In genomic region chr3:146684811-146685675, GRCm38 (mm10) we compare ENCODE assay signal across 7 mouse cellular contexts. TPM values are rescaled to one million over a fixed set of nuclear protein-coding genes. Genes with fewer than 3 reads are reported as not detected.
DNase-seq lines count a peak whose midpoint lies in the region; ATAC-seq and TF ChIP-seq lines count a peak whose summit lies in the region.

TSS of gene Samd13 (minus strand) at chr3:146685592.

- no peak within 1 kb of the TSS for H3K27ac ChIP-seq in embryonic facial prominence, embryonic 12.5 days
- H3K27ac ChIP-seq in heart, adult 2 months = peak within 1 kb of the TSS; percentile 75
- no peak within 1 kb of the TSS for H3K27ac ChIP-seq in liver, adult 2 months (replicated peaks; ENCODE audit: insufficient read depth, low read depth, low read length)
- H3K27ac ChIP-seq in midbrain, embryonic 16.5 days (ENCODE audit: low read length) = no peak within 1 kb of the TSS
- H3K27ac ChIP-seq in stomach, embryonic 15.5 days = no peak within 1 kb of the TSS

- ATAC-seq in embryonic facial prominence, embryonic 12.5 days (ENCODE audit: insufficient number of reproducible peaks, insufficient read depth, low FRiP score, low TSS enrichment) = peak; percentile 87
- peak; percentile 94 for ATAC-seq in midbrain, embryonic 16.5 days
- ATAC-seq in stomach, embryonic 15.5 days (ENCODE audit: insufficient read depth, low FRiP score, low read depth) = peak; percentile 85

- peak within 1 kb of the TSS; percentile 87 for H3K4me2 ChIP-seq in embryonic facial prominence, embryonic 12.5 days (replicated peaks)
- H3K4me2 ChIP-seq in midbrain, embryonic 16.5 days (ENCODE audit: low read length) = peak within 1 kb of the TSS; percentile 95
- H3K4me2 ChIP-seq in stomach, embryonic 15.5 days = peak within 1 kb of the TSS; percentile 93

- intact Hi-C loops in heart, adult 2 months (cut with DNase I) = loop anchor here (5.0 kb wide), 2 partner anchors 47 to 82 kb away; no protein-coding TSS in a partner anchor

- TF ChIP-seq EP300 in heart, adult 2 months (IDR thresholded peaks at IDR 0.05; ENCODE audit: insufficient read depth, low read depth, low read length) = no peak

- H3K79me2 ChIP-seq in heart, adult 2 months (replicated peaks; ENCODE audit: control insufficient read depth, insufficient read depth, low read length) = no peaks in the 10 kb centered on the region
- H3K79me2 ChIP-seq in liver, adult 2 months (ENCODE audit: control insufficient read depth, insufficient read depth, low read length) = no peaks in the 10 kb centered on the region

- no peaks in the 10 kb centered on the region for H3K9me3 ChIP-seq in embryonic facial prominence, embryonic 12.5 days
- no peaks in the 10 kb centered on the region for H3K9me3 ChIP-seq in midbrain, embryonic 16.5 days (replicated peaks; ENCODE audit: control insufficient read depth, low read length, poor library complexity, severe bottlenecking)
- H3K9me3 ChIP-seq in stomach, embryonic 15.5 days = no peaks in the 10 kb centered on the region

- peak within 1 kb of the TSS; percentile 56 for H3K4me3 ChIP-seq in embryonic facial prominence, embryonic 12.5 days
- peak within 1 kb of the TSS; percentile 64 for H3K4me3 ChIP-seq in heart, adult 2 months
- peak within 1 kb of the TSS; percentile 71 for H3K4me3 ChIP-seq in liver, adult 2 months (ENCODE audit: insufficient read depth, low read depth, low read length)
- peak within 1 kb of the TSS; percentile 56 for H3K4me3 ChIP-seq in midbrain, embryonic 16.5 days (ENCODE audit: low read depth, low read length)
- peak within 1 kb of the TSS; percentile 48 for H3K4me3 ChIP-seq in stomach, embryonic 15.5 days (replicated peaks)

- peaks cover 9% of the 10 kb centered on the region; the same call in 1 of the 2 replicates for H3K4me1 ChIP-seq in embryonic facial prominence, embryonic 12.5 days
- peaks cover 1% of the 10 kb centered on the region for H3K4me1 ChIP-seq in heart, adult 2 months (ENCODE audit: control insufficient read depth, insufficient read depth, low read length)
- peaks cover 9% of the 10 kb centered on the region for H3K4me1 ChIP-seq in liver, adult 2 months (ENCODE audit: control insufficient read depth, insufficient read depth, low read length)
- H3K4me1 ChIP-seq in midbrain, embryonic 16.5 days (ENCODE audit: control insufficient read depth, insufficient read depth, low read length) = peaks cover 15% of the 10 kb centered on the region
- 0 out of 2 replicates have a peak, but pooled peaks cover 5% of the 10 kb centered on the region for H3K4me1 ChIP-seq in stomach, embryonic 15.5 days

- DNase-seq in adrenal gland, postnatal 25 days = peak; percentile 58
- peak; percentile 74 to 80 for DNase-seq in heart, adult 2 months
- peak; percentile 5 for DNase-seq in kidney, adult 11 months
- no peak for DNase-seq in liver, adult 2 months (ENCODE audit: extremely low read depth, low read depth, low spot score)

- H3K36me3 ChIP-seq in embryonic facial prominence, embryonic 12.5 days = no peaks in the 10 kb centered on the region
- no peaks in the 10 kb centered on the region for H3K36me3 ChIP-seq in heart, adult 2 months (ENCODE audit: control insufficient read depth, insufficient read depth, low read length)
- no peaks in the 10 kb centered on the region for H3K36me3 ChIP-seq in liver, adult 2 months (ENCODE audit: control insufficient read depth, insufficient read depth, low read length)
- H3K36me3 ChIP-seq in midbrain, embryonic 16.5 days (ENCODE audit: control insufficient read depth, insufficient read depth, low read length) = no peaks in the 10 kb centered on the region
- no peaks in the 10 kb centered on the region for H3K36me3 ChIP-seq in stomach, embryonic 15.5 days

- H3K9ac ChIP-seq in embryonic facial prominence, embryonic 12.5 days = peak within 1 kb of the TSS; percentile 61
- peak within 1 kb of the TSS; percentile 78 for H3K9ac ChIP-seq in heart, adult 2 months (ENCODE audit: low read depth, low read length)
- H3K9ac ChIP-seq in liver, adult 2 months (ENCODE audit: low read depth, low read length) = peak within 1 kb of the TSS; percentile 45
- H3K9ac ChIP-seq in midbrain, embryonic 16.5 days (ENCODE audit: low read depth, low read length) = peak within 1 kb of the TSS; percentile 62
- peak within 1 kb of the TSS; percentile 4; the same call in 1 of the 2 replicates for H3K9ac ChIP-seq in stomach, embryonic 15.5 days

- no peaks in the 10 kb centered on the region for H3K27me3 ChIP-seq in embryonic facial prominence, embryonic 12.5 days
- H3K27me3 ChIP-seq in heart, adult 2 months (ENCODE audit: control insufficient read depth, insufficient read depth, low read length) = no peaks in the 10 kb centered on the region; the same call in 1 of the 2 replicates
- H3K27me3 ChIP-seq in liver, adult 2 months (ENCODE audit: control insufficient read depth, insufficient read depth, low read length) = peaks cover 8% of the 10 kb centered on the region
- H3K27me3 ChIP-seq in midbrain, embryonic 16.5 days (ENCODE audit: control insufficient read depth, insufficient read depth, low read depth, low read length) = peaks cover 3% of the 10 kb centered on the region
- no peaks in the 10 kb centered on the region for H3K27me3 ChIP-seq in stomach, embryonic 15.5 days (replicated peaks)

- 2% methylated on average over 50 of the region's 50 CpGs for WGBS in embryonic facial prominence, embryonic 12.5 days
- WGBS in heart, adult 2 months = 2% methylated on average over 50 of the region's 50 CpGs
- WGBS in liver, adult 2 months = 3% methylated on average over 50 of the region's 50 CpGs
- 2% methylated on average over 50 of the region's 50 CpGs for WGBS in midbrain, embryonic 16.5 days
- WGBS in stomach, embryonic 15.5 days = 1% methylated on average over 50 of the region's 50 CpGs

- TF ChIP-seq POLR2A in heart, adult 2 months (IDR thresholded peaks at IDR 0.05; ENCODE audit: insufficient read depth, low read depth, low read length) = no peak
- TF ChIP-seq POLR2A in liver, adult 2 months (IDR thresholded peaks at IDR 0.05; ENCODE audit: extremely low read depth, insufficient read depth, low read length) = no peak

- TF ChIP-seq CTCF in heart, adult 2 months (IDR thresholded peaks at IDR 0.05) = no peak
- no peak for TF ChIP-seq CTCF in liver, adult 2 months (IDR thresholded peaks at IDR 0.05; ENCODE audit: low read depth, low read length)

RNA-seq across cellular contexts. Expression of gene Samd13, which starts in this region (rescaled TPM):
- total RNA-seq in adrenal gland, postnatal 25 days (2021) = 0.82 TPM in 1 of 2 replicates, not detected in the other
- polyA plus RNA-seq in embryonic facial prominence, embryonic 12.5 days (2016; fragmentation: Nextera tagmentation; extraction: Ambion mirVana) = 1.3 and 1.9 TPM in 2 replicates
- total RNA-seq in heart, adult 2 months (2021) = 1 to 10 TPM; 1.9 to 2.1 TPM
- 1.0 and 1.1 TPM in 2 replicates for polyA plus RNA-seq in heart, adult 2 months (2012; rRNA removed)
- not detected in 2 replicates for total RNA-seq in liver, adult 2 months (2014; rRNA removed)
- polyA plus RNA-seq in liver, adult 2 months (2012; rRNA removed) = 0.22 TPM in 1 of 2 replicates, not detected in the other
- 0.41 and 0.59 TPM in 2 replicates for polyA plus RNA-seq in midbrain, embryonic 16.5 days (2015; fragmentation: Nextera tagmentation; extraction: Ambion mirVana)
- polyA plus RNA-seq in stomach, embryonic 15.5 days (2015; fragmentation: Nextera tagmentation; extraction: Ambion mirVana) = 0.67 and 0.86 TPM in 2 replicates

Comparison
In these comparisons a context has a peak if more than half of its experiments do, and no peak if none do; other contexts are left out.
1. Peak in DNase-seq in adrenal gland, postnatal 25 days; RNA of the gene not detected or under 1 TPM.
2. Peak in ATAC-seq, H3K4me3 ChIP-seq, H3K9ac ChIP-seq and H3K4me2 ChIP-seq in midbrain, embryonic 16.5 days; RNA of the gene not detected or under 1 TPM.
3. Peak in ATAC-seq, H3K4me3 ChIP-seq, H3K9ac ChIP-seq and H3K4me2 ChIP-seq in stomach, embryonic 15.5 days; RNA of the gene not detected or under 1 TPM.
4. H3K9ac ChIP-seq: peak in every context shown above with its lines; median percentile 78 in heart, adult 2 months; 62 in midbrain, embryonic 16.5 days; 61 in embryonic facial prominence, embryonic 12.5 days; 45 in liver, adult 2 months; 4 in stomach, embryonic 15.5 days.